Mouse (Mus musculus): ENCODE data around the gene Meis2. TPM values are rescaled to one million over a fixed set of nuclear protein-coding genes. Genes with fewer than 3 reads are reported as not detected.

Meis2 gene
- total RNA-seq, 1 experiment from 2014 or later, result 159 TPM

DNA sequence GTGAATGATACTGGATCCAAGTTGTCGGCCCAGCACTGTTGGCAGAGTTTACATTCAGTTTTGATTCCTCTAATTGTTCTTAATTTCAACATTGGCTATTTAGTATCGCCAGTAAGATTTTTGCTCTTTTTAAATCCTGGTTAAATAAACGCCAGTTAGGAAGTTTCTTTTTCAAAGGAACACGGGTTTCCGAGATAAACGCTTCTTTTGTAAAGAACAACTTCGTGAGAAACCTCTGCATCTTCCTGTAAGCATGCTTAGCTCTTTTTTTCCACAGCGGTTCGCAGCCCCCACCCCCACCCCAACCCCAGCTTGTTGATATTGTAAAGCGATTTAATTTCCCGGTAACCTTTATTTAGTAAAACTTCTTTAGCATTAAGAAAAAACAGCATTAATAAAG, 2.8 kb upstream of the Meis2 start:
- DNase-seq, result no peak

GRCm38 (mm10) chr2:116067711-116068110, 2.1 kb upstream of the Meis2 start:
- peak; percentile 55 for DNase-seq

- DNase-seq, result peak; percentile 96
Observed at GRCm38 (mm10) chr2:116067065-116067497, 1.4 kb upstream of the Meis2 start.

DNA sequence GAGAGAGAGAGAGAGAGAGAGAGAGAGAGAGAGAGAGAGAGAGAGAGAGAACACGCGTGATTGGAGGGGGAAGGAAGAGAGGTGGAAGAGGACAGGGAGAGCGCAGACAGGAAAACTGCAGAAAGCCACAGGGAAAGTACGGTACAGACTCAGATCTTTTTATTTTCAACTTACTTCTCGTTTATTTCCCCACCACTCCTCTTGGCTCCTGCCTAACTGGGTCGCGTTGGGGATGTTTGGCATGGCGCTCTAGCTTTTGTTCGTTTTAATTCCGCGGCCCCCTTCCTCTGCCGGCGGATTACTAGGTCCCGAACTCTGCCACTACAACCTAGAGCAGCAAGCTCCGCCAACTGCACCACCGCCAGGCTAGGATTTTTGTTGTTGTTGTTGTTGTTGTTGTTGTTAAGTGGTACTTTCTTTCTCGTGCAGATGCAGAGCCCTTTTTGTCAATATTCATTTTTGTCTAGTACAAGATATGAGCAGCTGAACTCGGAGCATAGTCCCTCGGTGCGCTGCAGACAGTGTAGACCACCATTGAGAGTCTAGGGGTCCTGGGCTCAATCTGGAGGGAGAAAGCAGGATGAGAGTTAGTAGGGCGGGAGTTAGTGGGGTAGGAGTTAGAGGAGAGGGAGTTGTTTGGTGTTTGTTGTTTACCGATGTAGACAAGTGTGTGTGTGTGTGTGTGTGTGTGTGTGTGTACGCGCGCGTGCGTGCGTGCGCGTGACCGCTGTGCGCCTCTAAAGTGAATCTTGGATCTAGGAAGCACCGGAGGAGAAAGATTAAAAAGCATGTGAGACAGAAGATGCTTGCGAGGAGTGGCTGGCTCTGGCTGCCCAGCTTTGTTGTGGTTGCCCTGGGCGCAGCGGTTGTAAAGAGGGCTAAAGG, 660 bp upstream of the Meis2 start:
- peak; percentile 69 for DNase-seq

DNA sequence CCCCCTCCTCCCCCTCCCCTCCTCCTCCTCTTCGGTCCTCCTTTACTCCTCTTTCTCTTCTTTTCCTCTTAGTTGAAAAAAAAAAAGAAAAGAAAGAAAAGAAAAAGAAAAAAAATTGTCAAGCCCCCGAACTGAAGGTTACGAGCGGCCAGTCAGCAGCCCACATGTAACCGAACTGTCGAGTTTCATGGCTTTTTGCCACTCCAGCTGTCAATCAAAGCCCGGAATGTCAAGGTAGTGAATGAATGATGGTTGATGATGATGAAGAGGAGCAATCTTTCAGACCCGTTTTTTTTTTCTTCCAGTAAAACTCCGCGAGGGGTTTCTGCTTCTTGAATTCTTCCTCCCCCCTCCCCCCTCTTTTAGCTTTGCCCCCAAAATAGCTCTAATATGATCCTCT, 582 bp downstream of the Meis2 start:
- DNase-seq, result peak; percentile 85

- DNase-seq, result peak; percentile 48
Observed at GRCm38 (mm10) chr2:116064521-116064920, 1.1 kb downstream of the Meis2 start.

GRCm38 (mm10) chr2:116063819-116064293, 1.8 kb downstream of the Meis2 start:
- DNase-seq, result peak; percentile 74

DNA sequence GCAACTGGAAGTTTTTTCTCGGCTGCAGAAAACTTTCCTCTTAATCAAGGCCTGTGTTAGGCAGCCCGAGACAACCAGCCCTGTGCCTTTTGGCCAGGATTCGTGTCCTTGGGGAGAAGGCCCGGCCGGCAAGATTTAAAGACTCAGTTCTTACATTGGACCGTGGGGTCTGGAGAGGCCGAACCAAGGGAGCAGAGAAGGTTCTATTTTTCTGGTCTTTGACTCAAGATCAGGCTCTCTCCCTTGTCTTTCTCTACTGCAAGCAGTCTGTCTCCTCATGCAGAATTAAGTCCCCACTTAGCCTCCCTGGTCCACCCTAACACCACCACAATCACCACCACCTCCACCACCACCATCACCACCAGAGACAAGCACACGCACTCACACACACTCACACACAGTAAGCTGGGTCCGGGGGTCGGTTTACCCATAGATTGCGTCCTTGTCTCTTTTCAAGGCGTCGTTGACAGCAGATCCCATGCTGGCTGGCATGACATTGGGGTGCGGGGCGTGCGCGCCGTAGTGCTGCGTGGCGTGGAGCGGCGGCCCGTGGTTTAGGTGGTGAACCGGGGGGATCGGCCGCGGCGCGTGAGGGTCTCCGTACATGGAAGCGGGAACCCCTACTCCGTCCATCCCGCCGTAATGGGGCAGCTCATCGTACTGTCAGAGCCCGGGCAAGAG, 2.7 kb downstream of the Meis2 start:
- peak; percentile 73 for DNase-seq

DNA sequence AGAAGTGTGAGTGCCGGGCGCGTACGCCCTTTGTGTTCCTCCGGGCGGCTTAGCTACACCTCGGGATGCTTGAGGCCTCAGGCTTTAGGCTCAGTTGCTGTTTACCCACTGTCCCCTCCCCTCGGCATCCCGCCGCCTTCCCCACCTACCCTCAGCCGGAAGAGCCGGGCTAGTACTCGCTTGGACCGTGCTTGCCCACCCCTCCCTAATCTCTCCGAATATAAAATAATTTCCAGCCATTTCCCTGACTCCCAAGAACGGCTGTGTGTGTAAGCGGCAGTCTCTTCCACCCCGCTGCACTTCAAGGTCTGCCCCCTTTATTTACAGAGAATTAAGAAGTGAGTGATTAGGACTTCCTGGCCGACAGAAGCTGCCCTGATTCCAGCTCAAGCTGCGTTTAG, 3.4 kb downstream of the Meis2 start:
- peak; percentile 54 for DNase-seq

GRCm38 (mm10) chr2:116061401-116062021, 4.1 kb downstream of the Meis2 start:
- peak; percentile 49 for DNase-seq

DNA sequence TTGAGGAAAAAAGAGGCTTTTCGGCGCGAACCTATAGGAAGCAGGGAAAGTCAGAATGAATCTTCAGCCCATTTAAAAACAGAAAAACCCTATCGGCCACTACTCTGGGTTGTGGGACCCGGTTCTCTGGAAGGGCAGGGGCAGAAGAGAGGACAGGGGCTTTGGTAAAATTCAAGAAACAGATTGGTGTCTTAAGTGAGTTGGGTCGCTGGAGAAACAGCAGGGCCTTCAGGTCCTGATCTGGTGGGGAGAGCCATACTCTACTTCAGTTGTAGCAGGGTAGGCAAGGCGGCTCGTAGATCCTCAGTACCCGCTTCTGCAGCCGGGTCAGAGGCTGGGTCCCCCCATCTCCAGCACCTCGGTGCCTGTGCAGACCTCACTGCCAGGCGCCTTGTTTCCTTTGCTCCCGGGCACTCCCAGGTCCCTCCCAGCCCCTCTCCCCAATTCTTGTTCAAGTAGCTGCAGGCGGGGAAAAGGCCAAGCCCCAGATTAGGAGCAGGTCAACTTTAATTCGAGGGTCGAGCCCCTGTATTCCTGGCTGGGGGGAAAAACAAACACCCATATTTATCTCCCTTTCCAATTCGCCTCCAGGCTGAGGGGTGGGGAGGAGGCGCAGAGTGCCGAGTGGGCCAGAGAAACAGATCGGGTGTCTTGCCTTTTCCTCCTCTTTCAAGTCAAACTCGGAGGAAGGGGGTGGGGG, 4.8 kb downstream of the Meis2 start:
- peak; percentile 43 for DNase-seq

GRCm38 (mm10) chr2:116060210-116060609, 5.4 kb downstream of the Meis2 start:
- peak; percentile 55 for DNase-seq

GRCm38 (mm10) chr2:116059661-116060060, 6.0 kb downstream of the Meis2 start:
- no peak for DNase-seq

DNA sequence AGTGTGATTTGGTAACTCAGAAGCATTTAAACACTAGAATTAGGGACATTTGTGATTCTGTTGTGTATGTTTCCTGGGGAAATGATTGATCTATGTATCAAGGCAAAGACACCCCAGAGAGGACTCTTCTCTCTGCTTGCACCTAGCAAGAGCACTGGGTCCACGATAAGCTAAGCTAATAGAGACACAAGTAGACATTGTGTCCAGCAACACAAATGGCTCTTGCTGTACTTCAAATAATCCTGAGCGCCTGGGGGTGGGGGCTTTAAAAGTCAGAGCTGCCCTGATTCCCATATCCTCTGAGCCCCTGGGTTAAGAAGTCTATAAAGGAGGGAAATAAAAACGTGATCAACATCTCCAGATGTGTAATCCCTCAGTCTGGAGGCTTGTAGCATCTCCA, 6.6 kb downstream of the Meis2 start:
- DNase-seq, result no peak

DNA sequence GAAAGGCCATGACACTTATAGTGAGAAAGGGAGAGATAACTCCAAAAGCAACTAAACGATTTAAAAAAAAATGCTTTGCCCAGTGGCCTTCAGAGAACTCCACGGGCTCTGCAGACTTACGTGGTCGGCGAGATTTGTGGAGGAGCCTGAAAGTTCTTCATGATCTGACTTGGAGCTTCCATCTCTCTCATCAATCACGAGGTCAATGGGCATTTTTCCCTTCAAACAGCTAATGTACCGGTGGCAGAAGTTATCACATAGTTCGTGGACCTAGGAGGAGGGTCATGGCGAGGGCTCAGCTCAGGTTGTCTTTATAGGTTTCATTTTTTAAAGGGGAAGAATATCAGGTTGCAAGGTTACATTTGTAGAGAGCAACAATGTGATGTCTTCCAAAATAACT, 7.1 kb downstream of the Meis2 start:
- no peak for DNase-seq

DNA sequence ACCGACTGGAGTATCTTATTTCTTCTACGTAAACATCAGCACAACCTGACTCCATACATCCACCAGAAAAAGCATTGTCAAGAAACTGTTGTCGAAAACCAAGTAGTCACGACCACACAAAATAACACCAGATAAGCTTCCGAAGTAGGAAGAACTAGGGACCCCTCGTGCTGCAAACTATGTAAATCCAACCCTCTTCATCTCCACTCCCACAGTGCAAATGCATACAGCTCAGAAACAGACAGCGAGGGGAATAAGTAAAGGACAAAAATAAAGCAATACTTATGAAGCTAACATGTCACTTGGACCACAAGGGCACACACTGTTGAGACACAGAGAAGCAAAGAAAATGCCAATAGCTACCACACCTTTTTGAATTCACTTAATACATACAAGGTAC, 8.8 kb downstream of the Meis2 start:
- DNase-seq, result no peak

GRCm38 (mm10) chr2:116055686-116056620, 9.7 kb downstream of the Meis2 start:
- DNase-seq, result no peak

GRCm38 (mm10) chr2:116053931-116054330, 11.7 kb downstream of the Meis2 start:
- no peak for DNase-seq

DNA sequence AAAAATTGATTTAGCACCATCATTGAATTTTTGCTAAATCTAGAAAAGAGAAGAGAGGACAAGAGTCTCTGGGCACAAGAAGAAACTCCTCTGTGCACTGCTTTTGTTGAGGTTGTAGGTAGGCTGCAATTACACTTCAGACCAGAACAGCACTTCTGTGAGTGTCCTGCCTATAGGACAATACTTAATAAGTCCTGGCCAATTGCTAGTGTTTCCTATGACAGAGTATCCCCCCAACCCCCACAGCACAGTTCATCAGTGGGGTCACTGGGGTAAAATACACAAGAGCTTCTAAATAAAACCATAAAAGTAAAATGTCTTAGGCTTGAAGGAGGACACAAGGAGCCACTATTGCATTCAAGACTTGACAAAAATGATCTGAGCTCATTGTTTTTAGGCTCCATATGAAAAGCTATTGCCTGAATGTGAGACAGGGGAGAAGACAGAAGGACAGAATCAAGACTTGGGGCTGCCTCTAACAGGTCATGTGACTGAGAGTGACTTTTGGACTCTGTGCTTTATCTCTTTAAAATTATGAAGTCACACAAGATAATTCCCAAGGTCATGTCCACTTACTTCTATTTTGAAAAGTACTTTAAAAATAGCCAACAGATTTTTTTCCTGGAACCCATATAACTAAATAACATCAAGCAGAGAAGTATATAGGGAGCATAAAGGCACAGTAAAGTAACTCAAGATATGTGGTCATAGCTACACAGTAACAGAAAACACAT, 12.8 kb downstream of the Meis2 start:
- no peak for DNase-seq

- DNase-seq, result no peak
Observed at GRCm38 (mm10) chr2:116051906-116052614, 13.6 kb downstream of the Meis2 start.

Data from adrenal gland, postnatal 14 days (tissue).